Mouse (Mus musculus): ENCODE measurements around the gene Osbpl7.

DNA sequence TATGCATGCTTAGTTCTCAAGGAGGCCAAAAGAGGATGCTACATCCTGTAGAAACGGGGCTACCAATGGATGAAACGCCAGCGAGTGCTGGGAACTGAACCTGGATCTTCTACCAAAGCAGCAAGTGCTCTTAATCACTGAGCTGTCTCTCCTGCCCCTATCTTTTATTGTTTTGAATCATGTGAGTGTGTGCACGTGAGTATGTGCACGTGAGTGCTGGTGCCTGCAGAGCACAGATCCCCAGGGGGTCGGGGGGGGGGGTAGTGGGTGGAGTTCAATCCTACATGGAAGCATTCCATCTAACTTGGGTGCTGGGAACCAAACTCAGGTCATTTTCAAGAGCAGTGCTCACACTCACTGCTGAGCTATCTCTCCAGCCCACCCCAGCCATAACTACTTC is 35.9 kb downstream of the Osbpl7 start:
- TF ChIP-seq GATA1 (IDR thresholded peaks at IDR 0.05; ENCODE audit: borderline replicate concordance, low read length), result no peak
- no peak for TF ChIP-seq FLI1 (IDR thresholded peaks at IDR 0.05; ENCODE audit: low read length)
